Mouse (Mus musculus) embryonic facial prominence, embryonic 14.5 days (tissue): ENCODE results near the gene Zfp827. TPM values are rescaled to one million over a fixed set of nuclear protein-coding genes. Genes with fewer than 3 reads are reported as not detected.

Experiments
- ATAC-seq: fragments of 200-750 bp; cut with Nextera tagmentation; 2 replicates; pipeline ENCODE4 v1.8.0; 2017; ENCODE audit warnings: low read depth, moderate number of reproducible peaks, moderate TSS enrichment
- DNase-seq: peaks from one replicate; pipeline ENCODE4 v3.0.0-alpha.2; 2015; ENCODE audit warnings: low spot score
- H3K27ac ChIP-seq: fragments of 300-500 bp; sonication (generic); replicated peaks from 2 replicates; pipeline ENCODE4 v1.5.1; 2014; ENCODE audit warnings: low read depth, mild to moderate bottlenecking, low read length, moderate library complexity
- H3K27me3 ChIP-seq: fragments of 300-500 bp; sonication (generic); replicated peaks from 2 replicates; pipeline ENCODE4 v1.6.1; 2014; ENCODE audit warnings: low read length; ENCODE audit not compliant: control insufficient read depth, insufficient read depth
- H3K36me3 ChIP-seq: fragments of 300-500 bp; sonication (generic); 2 replicates; pipeline ENCODE4 v1.6.1; 2014; ENCODE audit warnings: low read length, mixed read lengths; ENCODE audit not compliant: control insufficient read depth, insufficient read depth
- H3K4me1 ChIP-seq: fragments of 300-500 bp; sonication (generic); 2 replicates; pipeline ENCODE4 v1.6.1; 2014; ENCODE audit warnings: antibody characterized with exemption, low read length; ENCODE audit not compliant: control insufficient read depth, insufficient read depth
- H3K4me2 ChIP-seq: fragments of 300-500 bp; sonication (generic); 2 replicates; pipeline ENCODE4 v1.6.1; 2014; ENCODE audit warnings: low read depth, mild to moderate bottlenecking, low read length, moderate library complexity, mixed read lengths
- H3K4me3 ChIP-seq: fragments of 300-500 bp; sonication (generic); 2 replicates; pipeline ENCODE4 v1.5.1; 2014; ENCODE audit warnings: low read depth, mild to moderate bottlenecking, low read length
- H3K9ac ChIP-seq: fragments of 300-500 bp; sonication (generic); 2 replicates; pipeline ENCODE4 v1.6.1; 2014; ENCODE audit warnings: low read depth, mild to moderate bottlenecking, low read length, moderate library complexity, mixed read lengths
- H3K9me3 ChIP-seq: fragments of 300-500 bp; sonication (generic); 2 replicates; pipeline ENCODE4 v1.6.1; 2016; ENCODE audit warnings: low read length; ENCODE audit not compliant: control insufficient read depth
- WGBS: fragments of 180-500 bp; shearing (Covaris S2); extraction: QIAGEN DNeasy Blood & Tissue Kit; methylation state at CpG from one replicate; pipeline ENCODE4 v1.1.7; 2014; 5-methylcytosine and 5-hydroxymethylcytosine counted together
- polyA plus RNA-seq: library from polyadenylated mRNA; unstranded; fragments of >200 nt; fragmentation: Nextera tagmentation; extraction: Ambion mirVana; gene quantifications from 2 replicates; pipeline ENCODE4 v1.2.1, GENCODE M21; 2014

The Zfp827 gene
- polyA plus RNA-seq, 1 experiment from 2014 or later, result 11.8 TPM

DNA sequence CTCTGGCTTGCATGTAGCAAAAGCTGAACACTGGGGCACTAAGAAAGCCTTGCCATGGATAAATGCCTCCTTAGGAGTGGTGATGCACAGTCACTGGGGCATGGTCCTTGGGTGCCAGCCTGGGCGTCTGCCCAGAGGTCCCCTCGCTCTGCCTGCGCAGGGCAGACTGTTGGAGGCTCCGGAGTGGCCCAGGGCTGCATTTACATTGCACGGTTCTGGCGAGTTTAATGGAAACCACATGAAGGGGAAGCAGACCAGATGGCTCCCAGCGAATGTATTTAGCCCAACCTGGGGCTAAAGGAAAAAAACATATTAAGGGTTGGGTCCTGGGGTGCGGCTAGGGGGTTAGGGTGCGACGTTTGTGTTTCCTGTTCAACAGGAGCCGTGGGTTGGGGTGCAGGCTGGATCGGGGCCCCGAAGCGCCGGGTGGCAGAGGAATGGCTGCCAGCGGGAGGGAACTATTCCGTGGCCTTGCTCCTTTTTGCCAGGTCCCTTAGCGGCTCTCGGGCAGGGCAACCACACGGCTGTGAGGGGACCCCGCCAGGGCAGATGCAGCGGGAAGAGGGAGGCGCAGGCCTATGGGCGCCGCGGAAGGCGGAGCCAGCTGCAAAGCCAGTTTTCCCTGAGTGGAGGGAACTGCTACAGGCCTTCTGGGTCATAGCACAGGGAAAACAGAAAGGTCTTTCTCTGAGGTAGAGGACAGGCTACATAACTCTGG lies 181.6 kb downstream of the Zfp827 start:
- H3K4me1 ChIP-seq, result peaks cover 53% of the 10 kb centered on the region
- H3K4me2 ChIP-seq, result peak overlapping the region; percentile 62
- H3K4me3 ChIP-seq, result peak overlapping the region; percentile 24
- WGBS, result 2% methylated on average over 27 of the region's 27 CpGs
- DNase-seq (peak; percentile 88), ATAC-seq (peak; percentile 82)
- H3K9me3 ChIP-seq, result no peaks in the 10 kb centered on the region
- H3K9ac ChIP-seq, result peak overlapping the region; percentile 62
- H3K27ac ChIP-seq, result peak overlapping the region; percentile 98
- H3K36me3 ChIP-seq, result no peaks in the 10 kb centered on the region
- H3K27me3 ChIP-seq, result no peaks in the 10 kb centered on the region

- H3K9me3 ChIP-seq, result no peaks in the 10 kb centered on the region
- no peak overlapping the region for H3K4me3 ChIP-seq
- no peak for DNase-seq
- 52% methylated on average over 9 of the region's 9 CpGs for WGBS
- H3K27ac ChIP-seq, result no peak overlapping the region; the same call in 1 of the 2 replicates
- no peak overlapping the region for H3K4me2 ChIP-seq
- peaks cover 49% of the 10 kb centered on the region for H3K4me1 ChIP-seq
- H3K27me3 ChIP-seq, result no peaks in the 10 kb centered on the region
- no peak for ATAC-seq
- H3K9ac ChIP-seq, result no peak overlapping the region
- H3K36me3 ChIP-seq, result no peaks in the 10 kb centered on the region
Observed at GRCm38 (mm10) chr8:79211630-79212029, 183.4 kb downstream of the Zfp827 start.

GRCm38 (mm10) chr8:79222106-79222751 lies 194.0 kb downstream of the Zfp827 start:
- H3K4me1 ChIP-seq, result peaks cover 13% of the 10 kb centered on the region
- ATAC-seq (peak; percentile 71), DNase-seq (peak; percentile 64)
- no peak overlapping the region for H3K4me3 ChIP-seq
- H3K9ac ChIP-seq, result no peak overlapping the region
- no peaks in the 10 kb centered on the region for H3K27me3 ChIP-seq
- 30% methylated on average over 5 of the region's 5 CpGs for WGBS
- H3K4me2 ChIP-seq, result no peak overlapping the region
- H3K27ac ChIP-seq, result peak overlapping the region; percentile 56; the same call in 1 of the 2 replicates
- 0 out of 2 replicates have a peak, but pooled peaks cover 8% of the 10 kb centered on the region for H3K9me3 ChIP-seq
- H3K36me3 ChIP-seq, result no peaks in the 10 kb centered on the region

GRCm38 (mm10) chr8:79222752-79223141 lies 194.5 kb downstream of the Zfp827 start:
- H3K36me3 ChIP-seq, result no peaks in the 10 kb centered on the region
- H3K9ac ChIP-seq, result no peak overlapping the region
- H3K4me2 ChIP-seq, result no peak overlapping the region
- WGBS, result 69% methylated on average over 5 of the region's 5 CpGs
- no peaks in the 10 kb centered on the region for H3K27me3 ChIP-seq
- H3K4me1 ChIP-seq, result peaks cover 13% of the 10 kb centered on the region
- no peak for ATAC-seq
- no peak for DNase-seq
- H3K9me3 ChIP-seq, result 0 out of 2 replicates have a peak, but pooled peaks cover 8% of the 10 kb centered on the region
- peak overlapping the region; percentile 28; the same call in 1 of the 2 replicates for H3K27ac ChIP-seq
- no peak overlapping the region for H3K4me3 ChIP-seq

DNA sequence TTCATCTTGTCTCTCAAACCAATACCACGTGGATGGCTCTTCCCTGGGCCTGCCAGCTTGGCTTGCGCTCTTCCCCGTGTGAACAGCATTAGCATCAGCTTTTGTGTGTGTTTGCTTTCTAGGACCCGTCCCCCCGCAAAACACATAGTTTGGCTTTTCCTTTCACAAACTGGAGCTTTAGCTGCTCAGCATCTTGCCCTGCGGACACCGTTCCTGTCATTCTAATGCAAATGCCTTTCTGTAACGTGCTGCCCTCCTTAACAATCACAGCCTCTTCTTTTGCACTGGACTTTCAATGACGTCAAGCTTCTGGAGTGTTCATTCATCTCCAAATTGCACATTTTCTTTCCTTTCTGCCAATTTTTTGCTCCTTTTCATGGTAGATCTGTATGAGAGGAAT lies 196.1 kb downstream of the Zfp827 start:
- 81% methylated on average over 9 of the region's 9 CpGs for WGBS
- no peaks in the 10 kb centered on the region for H3K36me3 ChIP-seq
- no peak overlapping the region for H3K4me3 ChIP-seq
- H3K27ac ChIP-seq, result no peak overlapping the region
- H3K9me3 ChIP-seq, result peaks cover 14% of the 10 kb centered on the region; the same call in 1 of the 2 replicates
- H3K4me1 ChIP-seq, result peaks cover 13% of the 10 kb centered on the region
- DNase-seq (no peak), ATAC-seq (no peak)
- H3K9ac ChIP-seq, result no peak overlapping the region
- no peaks in the 10 kb centered on the region for H3K27me3 ChIP-seq
- no peak overlapping the region for H3K4me2 ChIP-seq

DNA sequence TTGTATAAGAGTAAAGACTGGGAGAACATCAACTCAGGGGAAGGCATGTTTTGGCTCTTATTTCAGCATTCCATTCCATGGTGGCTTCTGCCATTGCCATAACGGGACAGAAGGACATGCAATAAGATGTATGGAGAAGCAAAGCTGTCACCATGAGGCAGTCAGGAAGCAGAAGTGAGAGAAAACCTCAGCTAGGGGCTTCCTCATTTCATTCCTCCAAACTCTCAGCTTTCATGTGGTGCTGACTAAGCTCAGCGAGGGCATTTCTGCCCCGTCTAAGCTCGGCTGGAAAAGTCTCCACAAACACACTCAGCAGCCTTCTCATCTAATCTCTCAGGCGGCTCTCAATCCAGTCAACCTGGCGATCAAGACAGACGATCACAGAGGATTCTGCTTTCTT lies 197.3 kb downstream of the Zfp827 start:
- Histone ChIP-seq H3K27me3 (no peaks in the 10 kb centered on the region), H3K9ac (no peak overlapping the region), H3K4me1 (peaks cover 13% of the 10 kb centered on the region), H3K4me2 (no peak overlapping the region), H3K36me3 (no peaks in the 10 kb centered on the region), H3K27ac (no peak overlapping the region), H3K9me3 (peaks cover 14% of the 10 kb centered on the region; the same call in 1 of the 2 replicates), H3K4me3 (no peak overlapping the region)
- ATAC-seq (no peak), DNase-seq (no peak)
- WGBS, result 79% methylated on average over 7 of the region's 7 CpGs

- ATAC-seq, result no peak
- DNase-seq, result no peak
- H3K4me2 ChIP-seq, result no peak overlapping the region
- H3K27ac ChIP-seq, result no peak overlapping the region
- H3K9ac ChIP-seq, result no peak overlapping the region
- H3K9me3 ChIP-seq, result peaks cover 14% of the 10 kb centered on the region; the same call in 1 of the 2 replicates
- peaks cover 13% of the 10 kb centered on the region for H3K4me1 ChIP-seq
- no peak overlapping the region for H3K4me3 ChIP-seq
- no peaks in the 10 kb centered on the region for H3K36me3 ChIP-seq
- WGBS, result 89% methylated on average over 3 of the region's 3 CpGs
- no peaks in the 10 kb centered on the region for H3K27me3 ChIP-seq
Observed at GRCm38 (mm10) chr8:79226046-79226445, 197.8 kb downstream of the Zfp827 start.

DNA sequence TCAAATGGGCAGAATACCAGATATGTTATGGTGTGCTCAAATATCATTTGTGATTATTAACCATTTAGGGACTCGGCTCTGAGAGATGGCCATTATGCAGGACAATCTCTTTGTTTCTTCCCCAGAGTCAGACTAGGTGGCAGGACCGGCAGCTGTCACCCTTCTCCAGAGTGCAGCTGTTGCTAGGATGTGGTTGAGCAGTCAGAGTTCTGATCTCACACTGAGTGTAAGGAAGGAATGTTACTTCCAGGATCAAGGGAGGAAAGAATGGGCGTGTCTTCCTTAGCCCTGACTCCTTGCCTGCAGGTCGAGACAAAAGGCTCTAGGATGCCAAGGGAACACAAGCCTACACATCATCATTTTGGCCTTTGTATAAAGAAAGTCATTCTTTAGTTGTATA lies 199.0 kb downstream of the Zfp827 start:
- ATAC-seq, result peak; percentile 70; the same call in 1 of the 2 replicates
- peak; percentile 59 for DNase-seq
- H3K9me3 ChIP-seq, result peaks cover 14% of the 10 kb centered on the region; the same call in 1 of the 2 replicates
- no peaks in the 10 kb centered on the region for H3K36me3 ChIP-seq
- no peak overlapping the region for H3K4me3 ChIP-seq
- WGBS, result 77% methylated on average over 4 of the region's 4 CpGs
- no peaks in the 10 kb centered on the region for H3K27me3 ChIP-seq
- H3K4me1 ChIP-seq, result peaks cover 10% of the 10 kb centered on the region
- H3K27ac ChIP-seq, result no peak overlapping the region
- H3K4me2 ChIP-seq, result no peak overlapping the region
- no peak overlapping the region for H3K9ac ChIP-seq
